Mouse (Mus musculus) liver, embryonic 13.5 days (tissue): ENCODE measurements at regions not wholly inside any gene's neighbourhood (a gene's known extent, or its start where the extent isn't known, plus 50 kb on each side); places are given as distances from the start of the nearest gene placed in this dataset.
A peak's percentile ranks its signal among the peaks of the same experiment; 100 is the strongest.

ENCODE experiments used
- ATAC-seq: fragments of 200-750 bp; cut with Nextera tagmentation; 2 replicates; pipeline ENCODE4 v1.8.0; 2017; ENCODE audit warnings: low read depth, mild to moderate bottlenecking, moderate number of reproducible peaks, moderate library complexity
- DNase-seq: peaks from one replicate; pipeline ENCODE4 v3.0.0; 2022
- H3K27ac ChIP-seq: fragments of 300-500 bp; sonication (generic); 2 replicates; pipeline ENCODE4 v1.5.1; 2015; ENCODE audit warnings: moderate library complexity, mild to moderate bottlenecking, inconsistent platforms
- H3K27me3 ChIP-seq: fragments of 300-500 bp; sonication (generic); 2 replicates; pipeline ENCODE4 v1.6.1; 2015; ENCODE audit warnings: mild to moderate bottlenecking, inconsistent platforms
- H3K36me3 ChIP-seq: fragments of 300-500 bp; sonication (generic); 2 replicates; pipeline ENCODE4 v1.6.1; 2015; ENCODE audit warnings: mild to moderate bottlenecking, inconsistent platforms
- H3K4me1 ChIP-seq: fragments of 300-500 bp; sonication (generic); replicated peaks from 2 replicates; pipeline ENCODE4 v1.6.1; 2015; ENCODE audit warnings: inconsistent platforms
- H3K4me2 ChIP-seq: fragments of 300-500 bp; sonication (generic); 2 replicates; pipeline ENCODE4 v1.6.1; 2015; ENCODE audit warnings: inconsistent platforms, mild to moderate bottlenecking, moderate library complexity
- H3K4me3 ChIP-seq: fragments of 300-500 bp; sonication (generic); replicated peaks from 2 replicates; pipeline ENCODE4 v1.5.1; 2015; ENCODE audit warnings: mild to moderate bottlenecking, inconsistent platforms
- H3K9ac ChIP-seq: fragments of 300-500 bp; sonication (generic); 2 replicates; pipeline ENCODE4 v1.6.1; 2015; ENCODE audit warnings: mild to moderate bottlenecking, inconsistent platforms
- H3K9me3 ChIP-seq: fragments of 300-500 bp; sonication (generic); replicated peaks from 2 replicates; pipeline ENCODE4 v1.6.1; 2016; ENCODE audit warnings: inconsistent platforms
- WGBS: fragments of 180-500 bp; shearing (Covaris S2); methylation state at CpG from one replicate; pipeline ENCODE4 v1.1.7; 2015; ENCODE audit not compliant: insufficient replicate concordance; 5-methylcytosine and 5-hydroxymethylcytosine counted together

DNA sequence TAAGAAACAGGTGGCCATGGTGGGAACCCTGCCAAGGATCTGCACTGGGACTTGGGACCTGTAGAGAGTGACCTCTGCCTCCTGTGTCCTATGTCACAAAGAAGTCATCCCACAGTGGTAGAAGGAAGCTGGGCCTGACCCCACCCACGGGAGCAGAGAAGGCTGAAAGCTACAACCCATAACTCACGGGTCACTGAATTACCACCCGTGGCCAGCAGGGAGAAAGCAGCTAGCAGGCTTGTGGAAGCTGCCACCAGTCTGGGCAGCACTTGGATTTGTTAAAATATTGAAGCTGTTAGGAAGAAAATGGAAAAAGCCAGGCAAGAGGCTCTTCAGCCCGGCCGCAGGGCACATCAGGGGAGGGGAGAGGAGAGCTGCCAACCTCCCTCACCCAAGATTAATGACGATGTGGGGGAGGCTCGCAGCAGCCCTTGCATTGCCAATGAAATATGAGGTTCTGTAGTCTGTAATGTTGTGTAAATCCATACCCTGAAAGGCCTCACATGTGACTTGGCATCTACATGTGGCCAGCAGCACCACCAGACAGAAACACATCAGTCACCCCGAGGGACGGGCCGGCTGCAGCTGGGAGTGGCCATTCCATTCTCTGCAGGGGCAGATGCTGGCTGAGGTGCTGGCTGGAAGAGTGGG lies 94.5 kb downstream of the Olfm1 start:
- Histone ChIP-seq H3K27ac (no peak overlapping the region), H3K9me3 (no peaks in the 10 kb centered on the region), H3K4me2 (no peak overlapping the region), H3K36me3 (no peaks in the 10 kb centered on the region), H3K4me1 (no peaks in the 10 kb centered on the region), H3K4me3 (no peak overlapping the region), H3K27me3 (no peaks in the 10 kb centered on the region), H3K9ac (no peak overlapping the region)
- no peak for ATAC-seq
- WGBS = 53% methylated on average over 10 of the region's 10 CpGs
- no peak for DNase-seq

DNA sequence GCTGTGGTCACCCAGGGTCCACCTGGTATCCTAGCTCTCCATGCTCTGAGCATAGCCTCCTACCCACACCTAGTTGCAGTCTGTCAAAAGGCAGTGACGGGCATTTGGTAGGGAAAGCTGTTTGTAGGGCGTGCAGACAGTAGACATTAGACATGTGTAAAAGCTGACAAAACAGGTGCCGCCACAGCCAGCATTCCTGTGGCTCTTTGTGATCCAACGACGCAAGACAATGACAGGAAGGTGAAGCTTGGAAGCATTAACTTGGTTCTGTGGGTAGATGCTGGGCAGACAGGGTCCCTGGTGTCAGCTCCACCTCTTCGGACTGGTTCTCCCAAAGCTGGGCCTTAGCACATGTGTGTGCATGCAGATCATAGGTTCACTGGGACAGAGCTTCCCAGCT lies 96.5 kb downstream of the Olfm1 start:
- no peak overlapping the region for H3K9ac ChIP-seq
- H3K4me3 ChIP-seq = no peak overlapping the region
- 48% methylated on average over 6 of the region's 6 CpGs for WGBS
- H3K4me2 ChIP-seq = no peak overlapping the region
- H3K27me3 ChIP-seq = no peaks in the 10 kb centered on the region
- no peaks in the 10 kb centered on the region for H3K36me3 ChIP-seq
- H3K27ac ChIP-seq = no peak overlapping the region
- no peaks in the 10 kb centered on the region for H3K9me3 ChIP-seq
- ATAC-seq (no peak), DNase-seq (no peak)
- no peaks in the 10 kb centered on the region for H3K4me1 ChIP-seq

DNA sequence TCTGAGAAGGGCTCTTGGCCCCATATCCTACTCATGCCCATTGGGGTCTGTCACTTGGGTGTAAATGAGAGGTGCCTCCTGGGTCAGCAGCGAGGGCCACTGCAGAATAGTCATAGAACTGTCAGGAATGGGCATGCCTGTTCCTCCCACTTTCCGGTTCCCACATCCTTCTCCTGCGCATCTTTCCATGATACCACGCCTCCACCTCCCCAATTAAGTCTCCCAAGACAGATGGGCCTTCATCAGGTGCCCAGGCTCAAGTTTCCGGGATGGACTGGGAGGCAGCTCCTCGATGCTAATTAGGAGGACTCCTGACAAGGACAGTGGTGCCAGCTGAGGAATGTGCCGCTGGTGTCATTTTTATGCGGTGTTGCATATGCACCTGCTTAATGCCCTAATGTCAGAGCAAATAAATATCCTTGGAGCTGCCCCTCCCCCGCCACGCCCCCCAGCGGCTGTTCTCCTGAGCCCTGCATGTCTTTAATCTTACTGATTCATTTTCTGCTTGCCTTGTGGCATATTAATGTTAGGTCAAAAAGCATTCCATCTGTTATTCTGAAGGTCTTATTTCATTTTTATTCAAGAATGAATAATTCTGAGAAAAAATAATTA lies 97.2 kb downstream of the Olfm1 start:
- Histone ChIP-seq H3K4me3 (no peak overlapping the region), H3K4me2 (no peak overlapping the region), H3K27ac (no peak overlapping the region), H3K4me1 (no peaks in the 10 kb centered on the region), H3K36me3 (no peaks in the 10 kb centered on the region), H3K9ac (no peak overlapping the region), H3K9me3 (no peaks in the 10 kb centered on the region), H3K27me3 (no peaks in the 10 kb centered on the region)
- DNase-seq (no peak), ATAC-seq (no peak)
- WGBS = 59% methylated on average over 11 of the region's 11 CpGs

- H3K27me3 ChIP-seq = no peaks in the 10 kb centered on the region
- 50% methylated on average over 7 of the region's 7 CpGs for WGBS
- no peak for ATAC-seq
- no peak for DNase-seq
- H3K4me3 ChIP-seq = no peak overlapping the region
- no peak overlapping the region for H3K4me2 ChIP-seq
- H3K9me3 ChIP-seq = no peaks in the 10 kb centered on the region
- no peak overlapping the region for H3K27ac ChIP-seq
- H3K9ac ChIP-seq = no peak overlapping the region
- no peaks in the 10 kb centered on the region for H3K4me1 ChIP-seq
- no peaks in the 10 kb centered on the region for H3K36me3 ChIP-seq
Measured at GRCm38 (mm10) chr2:28294509-28294908, 101.7 kb downstream of the Olfm1 start.

- no peak overlapping the region for H3K4me2 ChIP-seq
- H3K27ac ChIP-seq = no peak overlapping the region
- 71% methylated on average over 12 of the region's 12 CpGs for WGBS
- no peak for ATAC-seq
- H3K9ac ChIP-seq = no peak overlapping the region
- H3K4me3 ChIP-seq = no peak overlapping the region
- no peaks in the 10 kb centered on the region for H3K27me3 ChIP-seq
- H3K4me1 ChIP-seq = no peaks in the 10 kb centered on the region
- no peak for DNase-seq
- H3K36me3 ChIP-seq = no peaks in the 10 kb centered on the region
- no peaks in the 10 kb centered on the region for H3K9me3 ChIP-seq
Measured at GRCm38 (mm10) chr2:28296183-28296582, 103.4 kb downstream of the Olfm1 start.

- Histone ChIP-seq H3K9ac (no peak overlapping the region), H3K4me2 (no peak overlapping the region), H3K4me3 (no peak overlapping the region), H3K4me1 (no peaks in the 10 kb centered on the region), H3K36me3 (no peaks in the 10 kb centered on the region), H3K9me3 (no peaks in the 10 kb centered on the region), H3K27ac (no peak overlapping the region), H3K27me3 (no peaks in the 10 kb centered on the region)
- no peak for DNase-seq
- ATAC-seq = no peak
- WGBS = 52% methylated on average over 6 of the region's 6 CpGs
Measured at GRCm38 (mm10) chr2:28298738-28299137, 105.9 kb downstream of the Olfm1 start.

- DNase-seq (no peak), ATAC-seq (no peak)
- no peak overlapping the region for H3K27ac ChIP-seq
- H3K4me1 ChIP-seq = no peaks in the 10 kb centered on the region
- 49% methylated on average over 2 of the region's 2 CpGs for WGBS
- H3K9me3 ChIP-seq = no peaks in the 10 kb centered on the region
- no peaks in the 10 kb centered on the region for H3K27me3 ChIP-seq
- H3K36me3 ChIP-seq = no peaks in the 10 kb centered on the region
- no peak overlapping the region for H3K4me2 ChIP-seq
- H3K4me3 ChIP-seq = no peak overlapping the region
- no peak overlapping the region for H3K9ac ChIP-seq
Measured at GRCm38 (mm10) chr2:28299346-28299745, 106.6 kb downstream of the Olfm1 start.

- Histone ChIP-seq H3K36me3 (no peaks in the 10 kb centered on the region), H3K4me1 (no peaks in the 10 kb centered on the region), H3K4me3 (no peak overlapping the region), H3K27ac (no peak overlapping the region), H3K4me2 (no peak overlapping the region), H3K9ac (no peak overlapping the region), H3K27me3 (no peaks in the 10 kb centered on the region), H3K9me3 (no peaks in the 10 kb centered on the region)
- DNase-seq = no peak
- 49% methylated on average over 4 of the region's 4 CpGs for WGBS
- ATAC-seq = no peak
Measured at GRCm38 (mm10) chr2:28301313-28301712, 108.5 kb downstream of the Olfm1 start.

GRCm38 (mm10) chr2:28303936-28304335 lies 111.1 kb downstream of the Olfm1 start:
- no peak overlapping the region for H3K4me2 ChIP-seq
- no peaks in the 10 kb centered on the region for H3K27me3 ChIP-seq
- no peaks in the 10 kb centered on the region for H3K36me3 ChIP-seq
- ATAC-seq = no peak
- 54% methylated on average over 5 of the region's 5 CpGs for WGBS
- H3K4me1 ChIP-seq = no peaks in the 10 kb centered on the region
- H3K9me3 ChIP-seq = no peaks in the 10 kb centered on the region
- H3K4me3 ChIP-seq = no peak overlapping the region
- no peak overlapping the region for H3K27ac ChIP-seq
- no peak overlapping the region for H3K9ac ChIP-seq
- no peak for DNase-seq

DNA sequence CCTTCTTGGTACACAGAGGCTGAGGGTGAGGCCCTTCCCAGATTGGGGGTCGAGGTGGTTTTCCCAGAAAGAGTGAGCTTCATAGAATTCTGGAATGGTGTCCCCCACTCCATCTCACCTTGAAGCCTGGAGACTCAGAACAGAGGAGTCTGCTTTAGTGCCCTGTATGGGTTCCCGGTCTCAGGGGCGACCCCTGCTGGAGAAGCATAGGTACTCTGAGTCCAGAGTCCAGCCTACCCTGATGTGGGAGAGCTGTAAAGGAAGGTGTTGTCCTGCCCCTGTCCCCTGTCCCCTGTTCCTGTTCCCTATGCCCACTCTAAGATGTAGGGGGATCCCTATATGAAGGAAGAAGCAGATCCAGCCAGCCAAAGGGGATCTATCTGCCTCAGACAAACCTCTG lies 111.9 kb downstream of the Olfm1 start:
- H3K27ac ChIP-seq = no peak overlapping the region
- H3K9ac ChIP-seq = no peak overlapping the region
- H3K36me3 ChIP-seq = no peaks in the 10 kb centered on the region
- no peaks in the 10 kb centered on the region for H3K9me3 ChIP-seq
- no peaks in the 10 kb centered on the region for H3K4me1 ChIP-seq
- H3K27me3 ChIP-seq = no peaks in the 10 kb centered on the region
- DNase-seq (peak; percentile 24), ATAC-seq (no peak)
- no peak overlapping the region for H3K4me2 ChIP-seq
- H3K4me3 ChIP-seq = no peak overlapping the region
- 2% methylated on average over 3 of the region's 3 CpGs for WGBS

GRCm38 (mm10) chr2:28309122-28309521 lies 116.3 kb downstream of the Olfm1 start:
- H3K4me3 ChIP-seq = no peak overlapping the region
- no peaks in the 10 kb centered on the region for H3K36me3 ChIP-seq
- 78% methylated on average over 5 of the region's 5 CpGs for WGBS
- H3K27me3 ChIP-seq = no peaks in the 10 kb centered on the region
- no peak overlapping the region for H3K9ac ChIP-seq
- DNase-seq (no peak), ATAC-seq (no peak)
- no peaks in the 10 kb centered on the region for H3K9me3 ChIP-seq
- H3K27ac ChIP-seq = no peak overlapping the region
- H3K4me2 ChIP-seq = no peak overlapping the region
- H3K4me1 ChIP-seq = no peaks in the 10 kb centered on the region

DNA sequence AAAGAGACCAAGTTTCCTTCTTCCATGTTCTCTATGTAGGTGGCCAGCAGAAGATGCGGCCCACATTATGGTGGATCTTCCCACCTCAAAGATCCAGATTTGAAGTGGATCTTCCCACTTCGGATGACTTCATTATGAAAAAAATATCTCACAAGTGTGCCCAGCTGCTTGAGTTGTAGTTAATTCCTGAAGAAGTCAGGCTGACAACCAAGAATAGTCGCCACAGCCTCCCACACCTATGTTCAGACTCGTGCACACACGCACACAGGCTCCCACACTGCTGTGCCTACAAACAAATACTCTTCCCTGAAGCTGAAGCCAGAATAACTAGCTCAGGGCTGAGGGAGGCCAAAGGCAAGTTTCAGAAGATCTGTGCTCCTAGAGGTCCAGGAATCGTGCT lies 119.4 kb downstream of the Olfm1 start:
- 61% methylated on average over 6 of the region's 6 CpGs for WGBS

More for the DNA sequence above, 119.4 kb downstream of the Olfm1 start:
- Histone ChIP-seq H3K4me3 (no peak overlapping the region), H3K9ac (no peak overlapping the region), H3K4me2 (no peak overlapping the region), H3K9me3 (no peaks in the 10 kb centered on the region), H3K27me3 (no peaks in the 10 kb centered on the region), H3K36me3 (no peaks in the 10 kb centered on the region), H3K27ac (no peak overlapping the region), H3K4me1 (no peaks in the 10 kb centered on the region)
- DNase-seq (no peak), ATAC-seq (no peak)
